Mouse (Mus musculus): ENCODE results near the gene Olfr519.

GRCm38 (mm10) chr7:108928280-108929188 lies 34.3 kb upstream of the Olfr519 start:
- TF ChIP-seq CTCF (conservative IDR thresholded peaks at IDR 0.05; ENCODE audit: low read length), result no peak
- TF ChIP-seq POU5F1 (IDR thresholded peaks at IDR 0.05; ENCODE audit: borderline replicate concordance, low read length), result no peak

All from E14TG2a.4 (cell line).